Mouse (Mus musculus): ENCODE measurements around the gene Nod2. TPM values are rescaled to one million over a fixed set of nuclear protein-coding genes. Genes with fewer than 3 reads are reported as not detected.

Nod2 gene
- polyA plus RNA-seq (2012; rRNA removed), result 1.5 and 1.9 TPM in 2 replicates

DNA sequence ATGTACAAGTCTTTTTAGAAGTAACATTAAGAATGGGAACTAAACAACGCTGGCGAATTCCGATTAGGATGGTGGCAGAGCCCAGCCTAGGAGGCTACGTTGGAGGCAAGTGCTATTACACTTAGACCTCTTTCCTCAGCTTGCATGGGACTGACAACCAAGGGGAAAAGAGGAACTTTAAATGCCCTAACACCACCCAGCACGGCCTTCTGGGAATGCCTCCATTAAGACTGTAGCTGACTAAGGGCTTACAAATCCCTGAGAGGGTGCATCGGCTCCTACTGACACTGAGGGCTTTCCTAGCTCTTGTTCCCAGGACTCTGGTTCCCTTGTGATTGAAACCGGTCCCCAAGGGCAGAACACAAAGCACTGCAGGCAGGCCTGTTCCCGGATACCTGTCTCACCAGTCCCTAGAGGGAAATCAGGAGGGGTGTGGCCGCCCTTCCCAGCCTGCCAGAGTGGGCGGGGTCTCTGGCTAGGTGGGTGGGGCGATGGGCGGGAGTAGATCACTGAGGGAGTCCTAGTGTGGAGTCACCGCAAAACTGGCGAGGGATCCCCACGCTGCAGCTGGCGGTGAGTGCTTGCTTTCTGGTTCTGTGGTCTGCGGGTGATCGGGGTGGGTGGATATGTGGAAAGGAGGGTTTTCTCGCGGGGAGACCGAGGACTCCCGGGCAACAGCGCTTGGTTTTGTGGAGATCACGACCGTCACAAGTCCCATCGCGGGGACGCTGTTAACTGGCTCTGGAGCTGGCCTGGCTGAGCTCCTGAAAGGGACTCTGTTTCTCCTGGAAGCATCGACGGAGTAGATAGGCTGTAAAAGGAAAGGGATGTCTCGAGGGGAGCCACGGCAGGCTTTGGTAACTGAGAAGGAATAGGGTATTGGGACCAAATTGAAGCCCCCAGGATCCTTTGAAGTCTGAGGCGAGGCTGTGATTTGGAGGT is at the start of gene Nod2:
Nod2 (plus strand) TSS at position 479 of the 942 bp plus-strand sequence.
- no peak for DNase-seq (ENCODE audit: low read depth)

DNA sequence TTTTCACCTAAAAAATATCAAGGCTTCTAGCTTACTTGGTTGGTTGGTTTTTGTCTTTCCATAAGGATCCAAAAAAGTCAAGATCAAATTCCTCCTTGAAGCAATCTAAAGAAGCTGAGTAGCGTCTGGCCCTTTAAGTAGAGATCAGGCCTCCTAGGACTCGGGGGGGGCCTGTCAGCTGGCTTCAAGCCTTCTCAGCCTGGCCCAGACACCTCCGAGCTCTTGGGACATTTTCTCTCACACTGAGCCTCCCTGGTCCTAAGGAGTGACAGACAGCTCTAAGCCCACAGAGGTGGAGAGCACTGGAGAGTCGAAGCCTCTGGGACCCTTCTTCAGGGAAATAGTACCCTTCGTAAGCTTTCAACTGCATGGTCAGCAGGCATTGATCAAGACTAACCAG is 48.5 kb upstream of the Nod2 start:
- DNase-seq (ENCODE audit: low read depth), result no peak

DNA sequence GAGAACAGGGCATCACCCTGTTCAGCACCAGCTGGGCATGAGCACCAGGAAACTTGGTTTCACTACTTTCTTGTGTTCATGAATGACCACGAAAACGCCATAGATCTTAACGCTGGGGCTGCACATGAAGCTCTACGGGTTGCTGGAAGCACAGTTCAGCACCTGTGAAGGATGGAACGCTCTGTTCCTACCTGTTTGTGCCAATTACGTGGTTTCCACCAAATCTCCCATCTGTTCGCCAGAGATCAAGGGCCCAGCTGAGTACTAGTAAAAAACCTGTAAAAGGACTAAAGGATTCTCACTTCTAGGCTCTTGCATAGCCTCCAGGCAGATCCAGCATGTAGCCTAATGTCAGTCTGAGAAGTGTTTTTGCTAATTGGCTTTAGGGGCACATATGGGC is 47.6 kb upstream of the Nod2 start:
- DNase-seq (ENCODE audit: low read depth), result no peak

DNA sequence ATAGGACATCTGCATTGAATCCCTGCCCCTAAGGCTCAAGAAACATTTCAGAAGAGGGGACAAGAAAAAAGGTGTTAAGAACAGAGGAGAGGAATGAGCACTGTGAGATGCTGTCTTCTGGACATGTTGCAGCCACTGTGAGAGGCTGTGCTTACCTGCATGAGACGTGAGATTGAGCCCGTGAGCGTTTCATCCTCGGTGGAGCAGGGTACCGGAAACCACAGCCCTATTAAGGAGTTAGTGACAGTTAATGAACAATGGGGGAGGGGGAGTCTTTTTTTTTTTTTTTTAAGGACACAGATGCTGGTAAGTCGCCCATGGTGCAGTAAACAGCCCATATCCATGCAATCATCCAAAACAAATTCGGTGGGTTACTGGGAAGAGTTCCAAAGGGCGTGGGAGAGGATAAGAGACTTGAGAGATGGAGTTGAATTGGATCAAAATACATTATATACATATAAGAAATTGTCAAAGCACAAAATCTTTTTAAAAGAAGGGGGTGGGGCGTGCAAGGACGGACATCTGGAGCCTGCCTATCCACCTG is 43.6 kb upstream of the Nod2 start:
- DNase-seq (ENCODE audit: low read depth), result no peak

DNA sequence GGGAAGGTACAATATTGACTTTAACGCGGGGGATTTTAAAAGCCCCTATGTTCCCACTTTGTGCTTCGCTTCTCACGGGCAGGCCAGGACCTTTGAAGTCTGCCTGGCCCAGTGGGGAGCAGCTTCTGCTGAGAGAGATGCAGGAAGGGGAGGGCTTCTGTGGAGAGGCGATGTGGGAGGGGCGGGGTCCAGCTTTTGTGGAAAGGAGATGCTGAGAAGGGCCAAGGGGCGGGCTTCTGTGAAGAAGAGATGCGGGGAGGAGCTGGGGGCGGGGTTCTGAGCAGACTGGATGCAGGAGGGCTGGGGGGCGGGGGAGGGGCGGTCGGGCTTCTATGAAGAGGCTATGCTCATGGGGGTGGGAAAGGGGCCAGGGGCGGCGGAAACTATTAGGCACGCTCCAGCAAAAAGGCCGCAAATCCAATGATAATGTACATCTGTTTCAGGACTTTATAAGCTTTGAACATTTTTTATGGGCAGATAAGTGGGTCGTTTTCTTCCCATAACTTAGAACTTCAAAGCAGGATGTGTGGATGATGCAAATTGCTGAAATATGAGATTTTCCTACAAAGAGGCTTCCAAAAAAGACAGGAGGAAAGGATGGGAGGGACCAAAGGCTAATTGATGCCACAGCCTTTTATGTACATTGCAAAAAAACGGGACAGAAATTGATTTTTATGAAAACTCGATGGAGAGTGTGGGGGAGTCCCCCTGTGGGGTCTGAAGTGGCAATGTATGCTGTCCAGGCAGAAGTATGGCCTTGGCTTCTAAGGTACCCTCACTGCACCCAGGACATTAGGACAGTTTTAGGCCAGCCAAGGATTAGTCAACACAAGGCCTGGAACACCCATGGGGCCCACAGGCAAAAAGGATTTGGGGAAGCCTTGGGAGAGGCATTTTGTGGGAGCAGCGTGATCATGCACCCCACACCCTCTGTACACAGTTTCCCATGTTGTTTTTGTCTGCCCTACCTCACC is 42.8 kb upstream of the Nod2 start:
- no peak for DNase-seq (ENCODE audit: low read depth)

DNA sequence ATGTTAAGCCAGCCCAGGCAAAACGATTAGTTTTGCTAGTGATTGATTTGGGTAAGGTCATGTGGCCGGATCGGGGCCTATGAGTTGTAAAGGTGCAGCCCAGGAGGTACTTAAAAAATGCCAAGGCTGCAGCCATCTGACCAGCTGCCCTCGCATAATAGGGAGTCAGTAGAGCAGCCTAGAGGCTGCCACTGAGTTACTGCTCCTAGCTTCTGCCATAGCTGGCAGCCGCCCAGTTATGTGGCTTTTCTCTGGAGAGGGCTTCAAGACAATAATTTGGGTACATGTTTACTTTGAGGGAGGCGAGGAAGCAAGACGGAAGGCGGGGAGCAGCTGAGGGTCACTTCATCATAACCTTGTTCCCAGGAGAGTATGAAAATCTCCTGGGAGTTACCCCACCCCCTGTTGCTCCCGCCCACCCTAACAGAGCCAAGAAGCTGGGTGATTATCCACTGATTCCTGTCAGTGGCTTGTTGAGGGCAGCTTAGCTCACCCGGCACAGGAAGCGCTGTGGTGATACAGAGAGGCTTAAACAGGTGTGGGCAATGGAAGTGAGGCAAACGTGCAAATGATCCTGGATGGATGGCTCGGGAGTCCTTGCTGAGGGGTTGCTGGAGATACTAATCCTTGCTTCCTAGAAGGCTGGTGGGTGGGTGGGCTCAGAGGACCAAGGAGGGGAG is 41.6 kb upstream of the Nod2 start:
- DNase-seq (ENCODE audit: low read depth), result no peak

DNA sequence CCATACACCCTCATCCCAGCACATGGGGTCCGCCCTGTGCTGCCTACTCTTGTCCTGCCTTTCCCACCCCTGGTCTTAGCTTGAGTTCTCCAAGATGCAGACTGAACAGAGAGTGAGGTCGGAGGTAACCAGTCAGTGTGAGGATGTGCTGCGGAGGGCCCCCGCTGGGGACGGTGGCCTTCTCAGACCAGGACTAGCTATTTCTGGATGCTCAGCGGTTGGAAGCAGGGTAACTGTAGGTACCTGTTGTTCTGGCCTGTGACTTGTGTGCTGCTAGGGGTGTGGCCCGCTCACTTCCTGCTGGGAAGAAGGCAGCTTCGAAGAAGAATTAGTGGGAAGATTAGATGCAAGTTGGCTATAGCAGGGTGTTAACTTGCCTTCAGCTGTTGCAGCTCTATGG is 38.1 kb upstream of the Nod2 start:
- DNase-seq (ENCODE audit: low read depth), result no peak

DNA sequence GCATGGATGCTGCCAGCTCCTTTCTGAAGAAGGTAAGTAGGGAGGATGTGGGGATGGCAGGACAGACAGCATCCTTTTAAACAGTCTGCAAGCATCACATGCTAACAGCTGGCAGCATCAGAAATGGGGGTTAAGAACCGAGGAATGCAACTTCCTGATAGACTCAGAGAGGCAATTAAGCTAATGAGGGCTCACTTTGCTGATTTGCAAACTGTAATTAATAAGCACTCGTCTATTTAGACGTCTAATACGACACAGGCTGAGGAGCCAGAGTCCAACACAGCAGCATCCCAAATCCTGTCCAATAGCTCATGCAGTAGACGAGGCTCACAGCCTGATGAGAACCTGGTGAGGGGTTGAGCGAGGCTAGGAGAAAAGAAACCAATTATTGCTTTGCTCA is 36.8 kb upstream of the Nod2 start:
- no peak for DNase-seq (ENCODE audit: low read depth)

DNA sequence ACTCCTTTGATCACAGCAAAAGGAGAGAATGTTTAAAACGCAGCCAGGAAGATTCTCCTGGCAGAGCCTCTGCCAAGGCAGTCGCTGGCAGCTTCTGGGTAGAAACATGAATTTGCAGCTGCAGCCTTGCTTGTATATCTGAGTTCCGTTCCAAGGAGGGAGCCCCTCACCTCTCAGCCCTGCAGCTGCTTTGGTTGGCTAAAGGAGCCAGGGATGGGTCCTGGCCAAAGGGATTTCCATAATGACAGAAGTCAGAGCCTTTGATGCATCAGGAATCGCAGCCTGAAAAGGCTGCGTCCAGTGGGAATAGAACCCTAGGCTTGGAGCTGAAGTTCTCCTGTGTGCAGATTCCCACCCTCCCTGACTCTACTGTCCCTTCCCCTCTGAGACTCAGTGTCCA is 32.1 kb upstream of the Nod2 start:
- DNase-seq (ENCODE audit: low read depth), result no peak

DNA sequence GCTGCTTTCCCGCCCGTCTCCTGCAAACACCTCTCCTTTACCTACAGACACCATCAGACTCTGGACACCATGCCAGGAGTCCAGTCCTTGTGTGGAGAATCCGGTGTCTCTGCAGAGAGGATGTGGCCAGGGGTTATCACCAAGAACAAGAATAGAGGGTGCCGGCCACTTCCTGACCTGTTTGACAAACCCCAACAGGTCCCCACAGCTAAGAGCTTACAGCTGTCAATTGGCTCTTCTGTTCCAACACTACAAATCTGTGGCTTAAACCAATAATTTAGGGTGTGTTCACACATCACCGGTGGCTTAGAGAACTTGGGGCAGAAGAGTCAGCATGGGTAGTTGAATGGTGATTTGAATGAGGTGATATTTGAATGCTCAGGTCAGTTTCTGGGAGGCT is 28.5 kb upstream of the Nod2 start:
- no peak for DNase-seq (ENCODE audit: low read depth)

DNA sequence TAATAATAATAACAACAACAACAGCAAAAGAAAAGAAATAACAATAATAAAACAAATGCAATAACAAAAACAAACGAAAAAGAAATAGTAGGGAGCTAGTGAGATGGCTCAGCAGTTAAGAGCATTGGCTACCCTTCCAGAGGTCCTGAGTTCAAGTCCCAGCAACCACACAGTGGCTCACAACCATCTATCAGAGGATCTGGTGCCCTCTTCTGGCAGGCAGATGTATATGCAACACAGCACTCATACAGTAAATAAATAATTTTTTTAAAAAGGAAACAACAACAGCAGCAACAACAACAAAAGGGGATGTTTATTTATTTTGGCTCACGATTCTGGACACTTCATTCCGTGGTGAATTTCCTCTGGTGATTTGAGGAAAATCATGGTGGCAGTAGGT is 27.6 kb upstream of the Nod2 start:
- DNase-seq (ENCODE audit: low read depth), result no peak

DNA sequence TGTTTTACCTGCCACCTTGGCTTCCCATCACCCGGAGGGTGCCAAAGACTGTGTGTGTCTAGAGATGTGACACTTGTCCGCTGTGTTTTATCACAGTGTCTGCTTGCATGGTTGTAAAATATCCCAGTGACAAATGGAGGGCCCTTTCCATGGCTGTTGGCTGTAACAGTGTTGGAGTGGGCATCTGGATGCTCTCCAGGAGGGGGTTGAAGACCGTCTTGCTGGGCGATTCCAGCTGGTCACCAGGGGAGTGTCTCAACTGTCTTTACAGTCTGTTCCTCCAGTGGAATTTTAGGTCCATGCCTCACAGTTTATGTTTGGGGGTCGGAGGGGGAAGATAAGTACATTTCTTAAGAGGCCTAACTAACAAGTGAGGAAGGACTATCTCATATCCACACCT is 26.2 kb upstream of the Nod2 start:
- DNase-seq (ENCODE audit: low read depth), result no peak

DNA sequence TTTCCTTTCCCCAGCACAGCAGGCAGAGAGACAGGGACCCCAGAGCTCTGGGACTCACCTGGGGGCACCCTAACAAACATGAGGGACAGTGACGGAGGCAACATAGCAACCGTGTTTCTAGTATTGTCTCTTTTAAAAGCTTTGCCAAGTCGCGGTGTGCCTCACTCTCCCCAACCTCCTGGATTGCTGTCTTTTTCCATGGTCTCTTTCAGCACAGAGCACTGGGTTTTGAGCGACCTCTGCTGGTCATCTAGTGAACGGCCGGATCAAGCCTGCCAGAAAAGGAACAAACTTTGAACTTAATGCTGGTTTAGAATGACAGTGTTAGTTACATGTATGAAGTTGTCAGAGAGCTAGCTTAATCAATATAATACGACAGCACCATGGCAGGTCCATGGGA is 25.7 kb upstream of the Nod2 start:
- no peak for DNase-seq (ENCODE audit: low read depth)

DNA sequence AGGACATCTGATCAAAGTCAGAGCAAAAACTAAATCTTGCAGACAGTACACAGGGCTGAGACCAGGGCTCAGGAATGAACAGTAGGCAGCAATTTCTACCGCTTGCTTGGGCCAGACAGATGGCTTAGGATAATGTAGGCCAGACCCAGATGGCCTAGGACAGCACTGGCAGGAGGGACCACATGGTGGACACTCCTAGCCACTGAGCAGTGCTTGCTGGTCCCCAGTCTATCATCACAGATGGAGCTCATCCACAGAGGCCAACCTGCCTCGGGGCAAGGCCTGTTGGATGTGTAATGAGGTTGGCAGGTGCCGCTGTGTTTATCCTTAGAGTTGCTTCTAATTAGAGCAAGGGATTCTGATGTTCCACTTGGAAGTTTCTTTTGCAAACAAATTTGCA is 23.8 kb upstream of the Nod2 start:
- no peak for DNase-seq (ENCODE audit: low read depth)

DNA sequence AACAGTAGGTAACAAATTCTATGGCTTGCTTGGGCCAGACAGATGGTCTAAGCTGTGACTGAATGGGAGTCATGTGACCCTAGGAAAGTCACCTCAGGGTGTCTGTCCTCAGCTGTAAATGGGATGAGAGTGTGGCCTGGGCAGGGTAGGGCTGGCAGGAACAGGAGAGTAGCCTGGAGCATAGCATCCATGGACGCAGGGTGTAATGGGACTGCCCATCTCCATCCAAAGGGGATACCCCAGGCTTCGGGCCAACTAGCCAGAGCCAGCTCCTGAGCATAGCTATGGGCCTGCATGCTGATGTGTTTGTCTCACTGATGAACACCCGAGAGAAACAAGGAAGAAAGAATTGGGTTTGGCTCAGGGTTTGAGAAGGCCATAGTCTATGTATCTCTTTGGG is 22.8 kb upstream of the Nod2 start:
- no peak for DNase-seq (ENCODE audit: low read depth)

DNA sequence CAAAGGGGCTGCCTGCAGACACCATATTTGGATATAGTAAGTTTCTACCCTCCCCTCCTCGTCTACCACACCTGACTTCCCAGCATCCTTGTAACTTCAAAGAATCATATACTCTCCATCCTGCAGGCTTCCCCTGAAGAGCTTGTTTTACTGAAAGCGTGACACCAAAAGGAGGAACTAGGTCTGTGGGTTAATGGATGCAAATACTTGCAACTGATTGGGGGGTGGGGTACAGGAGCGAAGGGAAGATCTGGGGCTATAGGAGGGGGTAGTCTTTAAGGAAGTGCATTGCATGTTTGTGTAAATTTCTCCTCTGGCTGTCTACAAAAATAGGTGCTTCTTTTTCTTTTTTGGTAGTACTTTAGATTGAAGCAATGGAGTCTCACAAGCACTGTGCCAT is 20.7 kb upstream of the Nod2 start:
- DNase-seq (ENCODE audit: low read depth), result no peak

DNA sequence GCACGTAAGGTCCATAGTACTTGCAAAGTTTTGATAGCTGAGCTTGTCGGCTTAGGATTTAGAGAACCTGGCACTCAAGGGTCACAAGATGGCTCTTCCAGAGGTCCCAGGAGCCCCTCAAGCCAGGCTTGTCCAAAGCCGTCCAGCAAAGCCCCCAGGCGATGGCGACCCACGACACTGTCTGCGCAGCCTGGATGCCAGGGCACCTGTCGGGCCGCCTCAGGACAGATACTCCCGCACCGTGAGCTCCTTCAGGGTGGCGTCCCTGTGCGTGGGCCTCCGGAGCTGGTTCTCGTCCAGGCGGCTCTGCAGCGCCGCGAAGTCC is 20.2 kb upstream of the Nod2 start:
- DNase-seq (ENCODE audit: low read depth), result no peak

DNA sequence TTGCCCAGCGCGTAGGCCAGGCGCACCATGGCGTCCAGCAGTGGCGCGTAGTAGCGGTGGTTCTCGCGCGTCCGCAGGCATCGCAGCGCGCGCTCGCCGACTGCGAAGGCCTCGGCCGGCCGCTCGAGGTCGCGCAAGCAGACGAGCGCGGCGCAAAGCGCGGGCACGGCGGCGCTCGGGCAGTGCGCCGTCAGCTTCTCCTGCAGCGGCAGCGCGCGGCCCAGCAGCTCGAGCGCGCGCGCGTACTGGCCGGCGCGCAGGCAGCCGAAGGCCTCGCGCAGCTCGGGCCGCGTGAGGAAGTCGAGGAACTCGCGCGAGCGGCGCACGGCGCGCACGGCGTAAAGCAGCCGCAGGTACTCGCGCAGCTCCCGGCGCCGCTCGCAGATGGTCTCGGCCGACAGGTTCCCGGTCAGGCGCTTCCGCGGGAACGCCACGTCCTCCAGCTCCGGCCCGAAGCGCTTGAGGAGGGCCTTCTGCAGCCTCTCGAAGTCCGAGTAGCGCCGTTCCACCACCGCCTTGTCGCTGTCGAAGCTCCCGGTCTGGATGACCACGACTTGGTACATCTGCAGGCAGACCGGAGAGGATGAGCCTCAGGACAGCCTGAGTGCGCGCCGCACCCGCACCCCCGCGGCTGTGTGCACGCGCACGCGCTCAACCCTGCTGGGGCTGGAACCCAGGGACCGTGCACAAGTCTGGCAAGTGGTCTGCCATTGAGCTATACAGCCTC is 19.7 kb upstream of the Nod2 start:
- DNase-seq (ENCODE audit: low read depth), result no peak

DNA sequence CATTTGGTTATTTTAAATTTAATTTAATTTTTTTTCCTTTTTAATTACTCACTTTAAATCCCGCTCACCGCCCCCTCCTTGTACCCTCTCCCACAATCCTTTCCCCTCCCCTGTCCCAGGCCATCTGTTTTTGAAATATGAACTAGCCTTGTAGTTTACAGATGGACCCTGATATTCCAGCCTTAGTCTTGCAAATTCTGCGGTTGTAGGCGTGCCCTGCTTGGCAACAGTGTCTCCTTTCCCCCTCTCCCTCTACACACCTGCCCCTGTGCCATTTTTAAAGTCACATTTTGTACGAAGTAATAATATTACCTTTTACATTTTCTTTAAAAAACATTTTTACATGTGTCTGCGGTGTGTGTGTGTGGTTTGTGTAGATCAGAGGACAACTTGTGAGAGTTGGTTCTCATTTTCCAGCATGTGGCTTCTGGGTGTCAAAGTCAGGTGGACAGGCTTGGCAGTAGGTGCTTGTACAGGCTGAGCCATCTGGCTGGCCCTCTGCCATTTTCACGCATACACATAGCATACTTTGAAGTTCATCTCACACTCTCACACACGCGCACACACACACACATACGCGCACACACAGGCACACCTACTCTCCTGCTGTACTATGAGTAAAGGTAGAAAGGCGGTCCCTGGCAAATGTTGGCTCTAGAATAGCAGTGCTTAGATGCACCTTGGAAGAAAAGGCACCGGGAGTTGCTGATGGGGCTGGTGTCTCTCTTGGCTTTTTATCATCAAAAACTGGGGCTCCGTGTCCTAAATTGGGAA is 18.9 kb upstream of the Nod2 start:
- DNase-seq (ENCODE audit: low read depth), result no peak

DNA sequence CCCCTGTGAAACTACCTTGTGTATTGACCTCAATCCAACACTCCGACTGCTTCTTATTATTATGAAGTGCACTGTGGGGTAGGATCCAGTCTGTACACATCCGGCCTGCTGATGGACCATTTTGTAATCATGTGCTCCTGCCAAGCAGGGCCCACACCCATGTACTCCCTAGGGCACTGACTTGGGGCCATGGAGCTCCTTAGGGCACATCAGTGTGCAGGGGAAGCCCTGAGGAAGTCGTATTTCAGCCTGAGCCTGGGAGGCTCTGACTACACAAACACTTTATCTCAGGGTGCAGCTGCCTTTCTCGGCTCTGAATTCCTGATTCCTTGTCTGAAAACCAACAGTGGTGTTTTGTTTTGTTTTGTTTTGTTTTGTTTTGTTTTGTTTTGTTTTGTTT is 16.9 kb upstream of the Nod2 start:
- DNase-seq (ENCODE audit: low read depth), result no peak

DNA sequence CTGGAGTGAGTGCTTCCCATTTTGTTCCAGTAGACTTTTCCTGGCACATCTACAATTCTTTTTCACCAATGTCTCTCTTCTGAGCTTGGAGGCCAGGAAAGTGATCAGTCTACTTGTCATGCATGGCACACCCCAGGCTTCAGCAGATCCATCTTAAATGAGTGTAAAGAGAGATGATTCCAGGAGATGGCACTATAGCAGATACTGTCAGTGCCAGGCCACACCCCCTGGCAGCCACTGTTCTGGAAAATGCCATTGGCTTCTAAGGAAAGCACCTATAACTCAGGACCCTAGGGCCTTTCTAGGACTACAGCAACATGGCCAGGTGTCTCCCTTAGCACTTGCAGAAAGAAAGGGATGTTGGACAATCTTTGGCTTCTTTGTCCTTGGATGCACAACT is 16.0 kb upstream of the Nod2 start:
- DNase-seq (ENCODE audit: low read depth), result no peak
